Mouse (Mus musculus) ES-E14 (cell line): ENCODE results near the gene Timmdc1.

Experiments
- CHD2 ChIP-seq: IDR thresholded peaks from 2 replicates; pipeline ENCODE4 v1.6.1; 2014; ENCODE audit warnings: mild to moderate bottlenecking, low read depth, low read length, inconsistent platforms
- HCFC1 ChIP-seq: IDR thresholded peaks from 2 replicates; pipeline ENCODE4 v1.6.1; 2012; ENCODE audit warnings: low read length, inconsistent platforms, borderline replicate concordance; ENCODE audit not compliant: insufficient read depth
- MAFK ChIP-seq: IDR thresholded peaks from 2 replicates; pipeline ENCODE4 v1.6.1; 2014; ENCODE audit warnings: mild to moderate bottlenecking, low read depth, low read length, inconsistent platforms; ENCODE audit not compliant: insufficient read depth
- ZC3H11A ChIP-seq: IDR thresholded peaks from 2 replicates; pipeline ENCODE4 v1.6.1; 2012; ENCODE audit warnings: low read depth, mild to moderate bottlenecking, inconsistent platforms, low read length, borderline replicate concordance

DNA sequence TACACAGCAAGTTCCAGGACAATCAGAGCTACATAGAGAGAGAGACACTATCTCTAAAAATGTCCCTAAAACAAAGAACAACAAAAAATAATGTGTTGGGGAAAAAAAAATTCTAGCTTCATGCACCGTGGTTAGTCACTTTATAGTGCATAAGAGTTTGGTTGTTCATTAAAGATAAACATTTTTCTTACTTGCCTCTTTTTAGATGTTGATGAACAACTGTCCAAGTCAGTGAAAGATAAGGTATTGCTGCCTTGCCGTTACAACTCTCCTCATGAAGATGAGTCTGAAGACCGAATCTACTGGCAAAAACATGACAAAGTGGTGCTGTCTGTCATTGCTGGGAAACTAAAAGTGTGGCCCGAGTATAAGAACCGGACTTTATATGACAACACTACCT is 48.8 kb downstream of the Timmdc1 start:
- TF ChIP-seq ZC3H11A (no peak), HCFC1 (no peak), MAFK (no peak), CHD2 (no peak)
